Mouse (Mus musculus) frontal cortex, postnatal 10 days (tissue): ENCODE measurements around the gene Cela3b.
"Not testable (repeated sequence)": the region's sequence is repeated elsewhere in the genome, so short reads cannot be mapped to it uniquely, and the experiment has no call there.

Experiments used
- DNase-seq, 2 experiments: peaks; one replicate each; pipeline ENCODE4 v3.0.0; 2022; ENCODE audit warnings: low spot score in 2 of 2, mixed read lengths in 1 of 2

Cela3b gene

GRCm38 (mm10) chr4:137461981-137462690, 31.8 kb upstream of the Cela3b start:
- DNase-seq = no peak

GRCm38 (mm10) chr4:137461217-137461616, 30.9 kb upstream of the Cela3b start:
- no peak for DNase-seq

GRCm38 (mm10) chr4:137460676-137461075, 30.3 kb upstream of the Cela3b start:
- DNase-seq = no peak

GRCm38 (mm10) chr4:137458861-137459260, 28.5 kb upstream of the Cela3b start:
- no peak for DNase-seq

GRCm38 (mm10) chr4:137458310-137458709, 28.0 kb upstream of the Cela3b start:
- DNase-seq = no peak

- DNase-seq = no peak
Observed at GRCm38 (mm10) chr4:137457292-137457691, 27.0 kb upstream of the Cela3b start.

- DNase-seq = no peak
Observed at GRCm38 (mm10) chr4:137456581-137456980, 26.2 kb upstream of the Cela3b start.

GRCm38 (mm10) chr4:137454582-137454981, 24.2 kb upstream of the Cela3b start:
- DNase-seq = no peak

- no peak for DNase-seq
Observed at GRCm38 (mm10) chr4:137453234-137453767, 23.0 kb upstream of the Cela3b start, which contains the start of gene 1700013G24Rik. Gene 1700013G24Rik, plus strand, starts transcription at chr4:137453284.

- DNase-seq = no peak
Observed at GRCm38 (mm10) chr4:137452190-137452589, 21.9 kb upstream of the Cela3b start.

GRCm38 (mm10) chr4:137449715-137450114, 19.4 kb upstream of the Cela3b start:
- no peak for DNase-seq

GRCm38 (mm10) chr4:137449132-137449531, 18.8 kb upstream of the Cela3b start:
- no peak for DNase-seq

- DNase-seq = no peak
Observed at GRCm38 (mm10) chr4:137448641-137449040, 18.3 kb upstream of the Cela3b start.

- DNase-seq = no peak
Observed at GRCm38 (mm10) chr4:137448197-137448596, 17.9 kb upstream of the Cela3b start.

- no peak for DNase-seq
Observed at GRCm38 (mm10) chr4:137447363-137448196, 17.2 kb upstream of the Cela3b start.

- no peak for DNase-seq
Observed at GRCm38 (mm10) chr4:137445881-137446280, 15.5 kb upstream of the Cela3b start.

- peak in 1 of 2 experiments; percentile 62 for DNase-seq
Observed at GRCm38 (mm10) chr4:137443625-137444024, 13.3 kb upstream of the Cela3b start.

- DNase-seq = no peak
Observed at GRCm38 (mm10) chr4:137441332-137441731, 11.0 kb upstream of the Cela3b start.

GRCm38 (mm10) chr4:137438842-137439241, 8.5 kb upstream of the Cela3b start:
- no peak for DNase-seq

GRCm38 (mm10) chr4:137436979-137437669, 6.8 kb upstream of the Cela3b start:
- DNase-seq = no peak

GRCm38 (mm10) chr4:137432700-137433550, 2.6 kb upstream of the Cela3b start:
- not testable (repeated sequence) for DNase-seq
